Mouse (Mus musculus): ENCODE measurements at regions not wholly inside any gene's neighbourhood (a gene's known extent, or its start where the extent isn't known, plus 50 kb on each side); places are given as distances from the start of the nearest gene placed in this dataset.

- H3K4me2 ChIP-seq (ENCODE audit: low read length): no peak overlapping the region
- no peaks in the 10 kb centered on the region for H3K9me3 ChIP-seq (replicated peaks; ENCODE audit: control insufficient read depth, low read length)
- no peak overlapping the region for H3K9ac ChIP-seq (ENCODE audit: low read length)
- H3K27ac ChIP-seq (ENCODE audit: low read depth, low read length): no peak overlapping the region
- no peaks in the 10 kb centered on the region for H3K27me3 ChIP-seq (replicated peaks; ENCODE audit: control insufficient read depth, insufficient read depth, low read length)
- ATAC-seq (no peak), DNase-seq (ENCODE audit: low spot score) (no peak)
- H3K36me3 ChIP-seq (ENCODE audit: control insufficient read depth, insufficient read depth, low read length): no peaks in the 10 kb centered on the region
- H3K4me1 ChIP-seq (ENCODE audit: control insufficient read depth, insufficient read depth, low read length): no peaks in the 10 kb centered on the region
- WGBS: 69% methylated on average over 9 of the region's 9 CpGs
- no peak overlapping the region for H3K4me3 ChIP-seq (ENCODE audit: low read depth, low read length)
Observed at GRCm38 (mm10) chr3:67806847-67807601, 85.0 kb upstream of the Iqcj start.

- H3K4me2 ChIP-seq (ENCODE audit: low read length): no peak overlapping the region
- H3K4me1 ChIP-seq (ENCODE audit: control insufficient read depth, insufficient read depth, low read length): no peaks in the 10 kb centered on the region
- no peaks in the 10 kb centered on the region for H3K36me3 ChIP-seq (ENCODE audit: control insufficient read depth, insufficient read depth, low read length)
- no peak for DNase-seq (ENCODE audit: low spot score)
- H3K27me3 ChIP-seq (replicated peaks; ENCODE audit: control insufficient read depth, insufficient read depth, low read length): no peaks in the 10 kb centered on the region
- H3K9me3 ChIP-seq (replicated peaks; ENCODE audit: control insufficient read depth, low read length): peaks cover 3% of the 10 kb centered on the region; the same call in 1 of the 2 replicates
- H3K4me3 ChIP-seq (ENCODE audit: low read depth, low read length): no peak overlapping the region
- ATAC-seq: no peak
- H3K9ac ChIP-seq (ENCODE audit: low read length): no peak overlapping the region
- WGBS: 79% methylated on average over 2 of the region's 2 CpGs
- no peak overlapping the region for H3K27ac ChIP-seq (ENCODE audit: low read depth, low read length)
Observed at GRCm38 (mm10) chr3:67828156-67828555, 63.9 kb upstream of the Iqcj start.

- H3K9me3 ChIP-seq (replicated peaks; ENCODE audit: control insufficient read depth, low read length): no peaks in the 10 kb centered on the region
- H3K36me3 ChIP-seq (ENCODE audit: control insufficient read depth, insufficient read depth, low read length): no peaks in the 10 kb centered on the region
- whole genome bisulfite sequencing: 81% methylated on average over 4 of the region's 4 CpGs
- H3K9ac ChIP-seq (ENCODE audit: low read length): no peak overlapping the region
- H3K4me2 ChIP-seq (ENCODE audit: low read length): no peak overlapping the region
- no peak overlapping the region for H3K27ac ChIP-seq (ENCODE audit: low read depth, low read length)
- H3K27me3 ChIP-seq (replicated peaks; ENCODE audit: control insufficient read depth, insufficient read depth, low read length): no peaks in the 10 kb centered on the region
- H3K4me3 ChIP-seq (ENCODE audit: low read depth, low read length): no peak overlapping the region
- H3K4me1 ChIP-seq (ENCODE audit: control insufficient read depth, insufficient read depth, low read length): no peaks in the 10 kb centered on the region
- no peak for ATAC-seq
- DNase-seq (ENCODE audit: low spot score): peak; percentile 16
Observed at GRCm38 (mm10) chr3:67833041-67833663, 58.9 kb upstream of the Iqcj start.
